Mouse (Mus musculus) Muller cell, postnatal 12 days (primary cell): ENCODE results near the gene Sh3bp5l.
"Not testable (repeated sequence)": the region's sequence is repeated elsewhere in the genome, so short reads cannot be mapped to it uniquely, and the experiment has no call there.

Source experiments
- DNase-seq: peaks from one replicate; pipeline ENCODE4 v3.0.0-alpha.2; 2015; ENCODE audit errors: inconsistent ontology term

Sh3bp5l gene

DNA sequence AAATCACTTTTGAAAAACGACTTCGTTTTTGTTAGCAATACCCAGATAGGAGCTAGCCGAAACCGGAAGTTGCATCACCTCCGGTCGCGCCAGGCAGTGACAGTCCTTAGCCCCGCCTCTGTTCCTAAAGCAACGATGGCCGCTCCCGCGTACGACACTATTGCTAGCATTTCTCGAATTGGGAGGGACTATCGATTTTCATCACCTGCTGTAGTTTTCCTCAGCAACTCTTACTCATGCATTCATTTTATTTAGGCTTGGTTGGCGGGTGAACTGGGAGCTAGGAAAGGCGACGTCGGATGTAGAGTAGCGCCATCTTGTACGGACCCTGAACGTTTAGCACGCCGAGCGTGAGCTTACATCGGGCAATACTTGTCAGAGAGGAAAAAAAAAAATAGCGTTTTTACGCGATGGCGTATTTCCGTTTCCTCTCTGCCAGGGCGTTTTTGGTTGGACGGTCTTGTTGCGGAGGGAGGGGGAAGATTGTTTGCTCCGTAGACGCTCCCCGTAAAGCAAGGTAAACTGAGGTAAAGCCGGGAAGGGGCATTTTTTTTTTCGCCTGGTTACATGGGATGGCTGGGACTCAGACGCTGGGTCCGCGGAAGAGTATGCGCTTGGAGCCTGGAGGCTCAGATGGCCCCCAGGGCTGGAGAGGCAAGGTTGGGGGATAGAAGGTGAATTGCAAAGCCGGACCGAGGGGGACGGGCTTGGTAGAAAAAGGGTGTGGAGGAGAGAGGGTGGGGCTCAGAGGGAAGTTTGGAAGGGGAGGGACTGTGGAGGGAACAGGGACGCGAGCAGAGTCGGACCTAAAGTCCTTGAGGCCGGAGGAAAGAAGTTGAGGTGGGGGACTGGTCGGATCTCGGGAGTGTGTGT, at the start of gene Sh3bp5l, which contains the start of gene Zfp672:
Gene Sh3bp5l, plus strand, starts transcription at position 449 of the 873 bp plus-strand sequence.
Gene Zfp672, minus strand, starts transcription at position 64 of the 873 bp plus-strand sequence.
- peak; percentile 94 for DNase-seq

DNA sequence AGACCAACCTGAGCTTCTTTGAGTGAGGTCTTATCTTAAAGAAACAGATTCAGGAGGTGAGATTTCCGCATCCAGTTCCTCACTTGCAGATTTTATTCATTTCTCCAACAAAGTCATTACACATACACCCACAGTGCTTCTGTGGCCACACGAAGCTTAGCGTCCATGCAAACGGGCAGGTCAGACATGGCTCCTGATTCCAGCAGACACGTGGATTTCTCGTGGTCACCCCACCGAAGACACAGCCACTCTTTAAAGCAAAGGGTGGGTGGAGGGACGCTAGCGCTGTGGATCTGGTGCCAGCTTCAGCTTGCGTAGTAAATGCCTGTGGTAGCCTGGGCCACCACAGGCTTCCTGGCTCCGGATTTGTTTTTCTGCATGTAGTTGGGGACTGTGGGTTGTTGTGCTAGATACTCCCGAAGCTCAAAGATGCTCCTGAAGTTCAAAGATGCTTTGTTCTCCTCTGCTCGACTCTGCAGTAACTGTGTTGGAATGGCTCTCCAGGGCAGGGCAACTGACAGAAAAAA, 48.5 kb upstream of the Sh3bp5l start:
- no peak for DNase-seq

DNA sequence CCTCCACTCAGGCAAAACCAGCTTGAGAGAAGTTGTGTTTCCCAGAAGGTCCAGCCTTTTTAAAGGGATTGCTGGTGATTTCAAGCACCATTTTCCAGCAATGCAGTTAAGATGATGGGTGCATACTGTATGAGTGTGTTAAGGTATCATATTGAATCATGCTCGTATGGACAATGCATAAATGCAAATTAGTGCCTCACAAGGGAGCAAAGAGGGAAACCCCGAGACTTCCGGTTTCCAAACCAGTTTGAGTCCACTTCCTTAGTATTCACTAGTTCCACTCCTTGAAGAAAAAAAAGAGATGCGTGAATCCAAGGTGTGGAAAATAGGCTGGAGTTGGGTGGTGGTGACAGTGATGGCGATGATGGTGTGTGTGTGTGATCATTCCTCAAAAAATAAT, 48.0 kb upstream of the Sh3bp5l start:
- no peak for DNase-seq

DNA sequence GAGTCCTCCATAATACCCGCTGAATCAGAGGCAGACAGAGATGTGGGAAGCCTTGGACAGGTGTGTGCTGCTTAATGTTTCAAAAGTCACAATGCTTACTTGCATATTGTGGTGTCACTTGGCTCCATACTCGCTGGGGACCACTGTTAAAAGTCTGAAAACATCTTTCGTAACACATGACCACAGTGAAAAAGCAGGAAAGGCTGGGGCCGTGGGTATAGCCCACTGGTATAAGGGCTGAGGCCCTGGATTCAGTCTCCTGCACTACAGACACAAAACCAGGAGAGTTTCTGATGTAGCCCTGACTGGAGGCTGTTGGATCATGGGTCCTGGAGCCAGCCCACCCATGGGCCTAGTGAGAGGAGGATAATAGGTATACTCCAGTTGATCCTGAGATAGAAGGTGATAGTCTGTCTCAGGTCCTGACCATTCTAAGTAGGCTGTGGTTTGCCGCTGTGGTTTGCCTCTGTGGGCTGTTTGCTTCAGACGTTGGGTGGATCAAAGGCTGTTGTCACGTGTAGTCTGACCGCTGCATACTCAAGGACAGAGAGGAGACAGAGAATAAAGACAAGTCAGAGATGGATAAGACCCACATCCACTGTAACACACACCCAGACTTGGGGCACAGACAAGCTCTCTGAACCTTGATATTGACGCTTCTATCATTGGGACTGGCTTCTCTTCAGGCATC, 40.4 kb upstream of the Sh3bp5l start:
- no peak for DNase-seq

DNA sequence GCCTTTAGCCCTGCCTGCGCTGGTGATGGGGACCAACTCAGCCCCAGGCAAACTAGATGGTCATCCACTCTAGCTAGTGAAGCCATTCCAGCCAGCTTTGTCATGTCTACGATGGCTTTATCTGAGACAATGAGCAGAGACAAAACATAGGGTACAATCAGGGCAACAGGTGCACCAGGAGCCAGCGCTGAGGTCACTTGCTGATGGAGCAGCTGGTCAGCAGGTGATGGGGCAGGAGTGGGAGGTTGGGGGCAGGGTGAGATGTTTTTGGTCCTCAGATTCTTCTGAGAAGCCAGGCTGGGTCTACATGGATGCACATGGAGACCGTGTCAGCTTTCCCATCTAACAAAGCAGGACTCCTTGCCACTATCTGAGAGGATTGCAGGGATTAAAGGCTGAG, 39.7 kb upstream of the Sh3bp5l start:
- DNase-seq = no peak

DNA sequence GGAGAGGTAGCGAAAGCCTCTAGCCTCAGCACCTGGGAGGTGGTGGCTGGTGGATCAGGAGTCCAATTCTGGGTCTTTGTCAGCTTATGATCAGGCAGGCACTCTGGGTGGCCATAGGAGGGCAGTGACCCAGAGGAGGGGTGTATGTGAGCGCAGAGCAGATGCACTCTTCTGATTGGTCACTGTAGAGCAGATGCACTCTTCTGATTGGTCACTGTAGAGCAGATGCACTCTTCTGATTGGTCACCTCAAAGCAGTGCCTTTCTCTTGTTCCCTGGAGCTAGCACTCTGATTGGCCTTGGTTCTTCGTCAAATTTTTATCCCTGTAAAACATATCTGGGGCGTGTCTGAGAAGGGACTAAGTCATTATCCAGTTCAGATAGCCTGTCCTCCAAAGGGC, 37.7 kb upstream of the Sh3bp5l start:
- DNase-seq = no peak

DNA sequence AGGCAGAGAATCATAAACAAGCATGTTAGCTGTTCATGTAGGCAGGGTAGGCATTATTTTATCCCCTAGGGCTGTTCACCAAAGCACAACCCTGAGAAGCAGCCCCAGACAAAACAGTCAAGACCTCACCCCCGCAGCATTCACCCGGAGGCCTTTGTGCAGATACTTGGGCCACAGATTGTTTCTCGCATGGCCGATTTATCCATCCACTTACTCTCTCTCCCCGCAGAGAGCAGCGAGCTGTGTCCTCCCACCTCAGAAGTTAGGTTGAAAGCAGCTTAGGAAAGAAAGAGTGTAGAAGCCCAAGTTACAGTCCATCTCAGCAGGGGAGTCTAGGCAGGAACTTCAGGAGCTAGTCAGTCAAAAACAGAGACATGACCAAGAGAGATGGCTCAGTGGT, 33.1 kb upstream of the Sh3bp5l start:
- peak; percentile 41 for DNase-seq

DNA sequence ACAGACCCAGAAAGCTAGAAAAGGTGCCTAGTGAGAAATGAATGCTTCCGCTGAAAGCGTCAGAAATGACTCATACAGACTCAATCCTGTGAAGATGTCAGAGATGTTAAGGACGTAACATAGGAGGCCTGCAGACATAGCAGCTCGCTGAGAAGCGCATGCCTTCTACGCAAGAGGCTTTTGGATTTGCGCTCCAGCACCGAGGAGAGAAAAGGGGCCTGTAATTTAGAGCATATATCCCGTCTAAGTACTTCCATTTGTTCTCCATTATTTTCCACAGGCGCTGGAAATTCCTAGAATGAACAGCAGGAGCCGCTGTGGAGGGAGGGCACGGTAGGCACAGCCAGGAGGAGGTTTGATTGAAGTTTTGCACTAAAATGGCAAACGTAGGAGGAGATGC, 29.5 kb upstream of the Sh3bp5l start:
- DNase-seq = peak; percentile 84

DNA sequence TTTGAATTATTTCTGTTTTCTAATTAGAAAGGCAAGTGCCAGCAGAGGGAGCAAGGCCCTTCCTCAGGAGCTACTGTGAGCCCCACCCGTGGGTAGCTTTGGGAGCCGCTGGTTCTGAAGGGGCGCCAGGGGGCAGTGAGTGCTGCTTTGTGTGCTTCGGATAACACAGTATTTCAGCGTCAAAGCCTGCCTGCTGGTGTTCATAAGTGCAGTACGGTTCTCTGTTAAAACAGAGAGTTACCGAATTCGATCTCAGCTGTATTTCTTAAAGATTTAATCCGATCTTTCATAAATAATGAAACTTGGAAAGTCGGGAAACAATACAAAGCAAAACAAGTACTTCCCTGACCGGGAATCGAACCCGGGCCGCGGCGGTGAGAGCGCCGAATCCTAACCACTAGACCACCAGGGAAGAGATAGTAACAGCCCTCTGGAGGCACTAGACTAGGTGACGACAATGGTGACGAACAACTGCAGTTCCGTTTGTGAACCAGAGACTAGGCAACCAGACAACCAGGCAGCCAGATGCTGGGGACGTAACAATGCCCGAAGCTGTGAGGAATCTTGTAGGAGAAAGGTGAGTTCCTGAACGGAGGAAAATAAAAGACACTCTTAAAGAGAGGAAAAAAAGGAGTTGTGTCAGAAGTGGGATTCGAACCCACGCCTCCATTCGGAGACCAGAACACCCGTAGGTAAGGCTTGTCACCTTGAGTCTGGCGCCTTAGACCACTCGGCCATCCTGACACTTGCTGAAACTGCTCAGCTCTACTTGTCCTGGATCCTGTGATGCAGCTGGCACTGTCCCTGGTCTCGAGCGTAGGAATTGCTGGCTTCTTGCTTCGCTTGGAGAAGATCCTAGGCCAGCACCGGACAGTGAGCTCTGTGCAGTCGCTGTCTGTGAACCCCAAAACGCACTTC, 28.4 kb upstream of the Sh3bp5l start:
- DNase-seq = peak; percentile 97

DNA sequence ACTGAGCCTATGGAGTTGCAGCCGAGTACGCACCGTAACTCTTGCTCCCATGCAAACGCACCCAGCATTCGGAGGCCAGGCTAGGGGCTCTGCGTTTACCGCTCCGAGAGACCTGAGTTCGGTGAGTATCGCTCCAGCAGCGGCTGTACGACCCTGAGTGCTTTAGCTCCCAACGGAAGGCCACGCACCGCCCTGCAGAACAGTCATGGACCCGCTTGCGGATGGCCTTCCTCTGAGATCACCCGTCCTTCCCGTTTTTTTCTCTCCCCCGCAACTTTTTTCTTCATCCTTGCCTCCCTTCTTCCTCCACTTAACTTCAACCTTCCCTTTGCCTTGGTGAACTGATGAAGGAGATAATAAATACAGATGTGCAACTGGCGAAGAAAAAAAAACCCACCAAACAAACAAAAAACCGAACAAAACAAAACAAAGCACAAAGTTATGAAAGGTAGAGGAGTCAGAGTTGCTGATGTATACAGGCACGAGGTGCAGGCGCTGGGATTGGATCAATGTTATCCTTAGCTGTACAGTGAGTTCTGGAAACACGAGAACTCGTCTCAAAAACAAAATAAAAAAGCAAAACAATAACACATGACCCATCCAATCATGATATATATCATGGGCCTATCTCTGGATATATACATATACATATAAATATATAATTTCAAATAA, 27.6 kb upstream of the Sh3bp5l start:
- DNase-seq = no peak

DNA sequence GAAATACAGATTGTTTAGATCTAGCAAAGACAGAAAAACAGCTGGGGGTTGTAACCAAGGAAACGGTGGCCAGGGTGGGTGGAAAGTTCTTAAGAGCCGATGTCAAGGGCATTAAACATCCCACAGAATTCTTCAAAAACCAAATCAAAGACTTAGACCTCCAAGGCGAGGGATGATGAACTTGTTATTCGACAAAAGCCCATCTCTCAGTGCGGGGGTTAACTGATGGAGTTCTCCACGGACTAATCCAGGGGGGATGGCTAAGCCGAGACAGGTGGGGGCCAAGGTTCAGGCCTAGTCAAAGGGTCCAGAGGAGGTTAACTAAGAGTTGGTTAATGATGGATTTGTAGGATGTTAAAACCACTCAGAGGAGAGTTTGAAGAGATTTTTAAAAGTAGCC, 26.9 kb upstream of the Sh3bp5l start:
- DNase-seq = no peak

DNA sequence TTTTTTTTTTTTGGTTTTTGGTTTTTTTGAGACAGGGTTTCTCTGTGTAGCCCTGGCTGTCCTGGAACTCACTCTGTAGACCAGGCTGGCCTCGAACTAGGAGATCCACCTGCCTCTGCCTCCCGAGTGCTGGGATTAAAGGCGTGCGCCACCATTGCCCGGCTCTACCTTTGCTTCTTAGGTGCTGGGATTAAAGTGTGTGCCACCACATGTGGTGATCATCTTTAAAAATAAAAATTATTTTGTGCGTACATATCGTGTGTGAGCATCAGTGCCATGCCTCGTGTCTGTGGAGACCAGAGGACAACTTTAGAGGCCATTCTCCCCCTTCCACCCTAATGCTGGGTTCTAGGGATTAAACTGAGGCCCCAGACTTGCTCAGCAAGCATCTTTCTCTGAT, 25.2 kb upstream of the Sh3bp5l start:
- DNase-seq = not testable (repeated sequence)

DNA sequence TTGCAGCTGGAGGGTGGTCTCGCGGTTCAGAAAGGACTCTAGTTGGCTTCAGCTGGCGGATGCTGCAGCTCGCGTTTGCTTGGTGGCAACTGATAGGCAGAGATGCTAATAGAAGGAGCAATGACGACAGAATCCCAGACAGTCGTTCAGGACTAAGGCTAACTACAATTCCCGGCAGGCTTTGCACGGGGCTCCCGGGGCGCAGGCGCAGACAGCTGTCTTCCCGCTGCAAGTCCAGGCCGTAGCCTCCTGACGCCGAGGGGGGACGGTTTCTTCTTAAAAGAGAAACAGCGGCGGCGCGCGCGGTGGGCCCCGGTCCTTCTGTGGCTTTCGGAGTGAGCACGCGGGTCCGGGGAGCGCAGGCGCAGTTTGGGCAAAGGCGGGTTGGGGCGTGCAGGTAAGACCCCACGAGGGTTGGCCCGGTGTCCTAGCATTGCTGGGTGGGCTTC, 23.6 kb upstream of the Sh3bp5l start, which contains the start of gene Zfp692:
Gene Zfp692, plus strand, starts transcription at position 210 of the 449 bp plus-strand sequence.
- DNase-seq = peak; percentile 97

DNA sequence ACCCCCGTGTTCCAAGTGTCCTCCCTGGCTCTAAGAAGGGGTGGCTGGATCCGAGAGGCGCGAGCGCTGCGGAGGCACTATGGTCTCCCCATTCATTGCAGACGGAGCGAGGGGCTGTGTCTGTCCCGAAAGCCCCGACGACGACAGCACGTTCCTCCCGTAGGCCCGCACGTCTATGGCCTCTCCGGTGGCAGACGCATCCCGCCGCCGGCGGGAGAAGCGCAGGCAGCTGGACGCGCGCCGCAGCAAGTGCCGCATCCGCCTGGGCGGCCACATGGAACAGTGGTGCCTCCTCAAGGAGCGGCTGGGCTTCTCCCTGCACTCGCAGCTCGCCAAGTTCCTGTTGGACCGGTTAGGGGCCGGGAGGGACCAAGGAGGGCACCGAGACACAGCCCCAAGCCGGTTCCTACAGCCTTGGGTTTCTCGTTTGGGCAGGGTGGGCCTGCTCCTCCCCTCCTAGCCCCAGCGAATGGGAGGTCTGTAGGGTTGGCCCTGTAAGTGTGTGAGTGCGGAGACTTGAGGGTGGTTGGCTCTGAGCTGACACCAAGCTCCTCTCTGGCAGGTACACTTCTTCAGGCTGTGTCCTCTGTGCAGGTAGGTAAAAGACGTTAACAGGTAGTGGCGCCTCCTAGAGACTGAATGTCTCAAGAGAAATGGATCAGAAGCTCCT, 23.0 kb upstream of the Sh3bp5l start:
- peak; percentile 58 for DNase-seq

DNA sequence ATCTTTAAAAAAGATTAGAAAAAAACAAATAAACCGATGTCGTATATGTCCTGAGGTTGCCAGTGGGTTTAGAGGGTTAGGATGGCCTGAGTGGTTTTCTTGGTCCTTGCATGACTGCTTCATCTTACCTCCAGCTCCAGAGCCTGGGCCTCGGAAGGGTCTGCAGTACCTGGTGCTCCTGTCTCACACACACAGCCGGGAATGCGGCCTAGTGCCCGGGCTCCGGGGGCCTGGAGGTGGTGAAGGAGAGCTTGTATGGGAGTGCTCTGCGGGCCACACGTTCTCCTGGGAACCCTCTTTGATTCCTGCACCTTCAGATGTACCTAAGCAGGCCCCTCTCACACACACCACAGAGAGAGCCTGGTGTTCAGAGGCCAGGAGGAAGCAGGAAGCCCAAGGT, 21.9 kb upstream of the Sh3bp5l start:
- DNase-seq = no peak

DNA sequence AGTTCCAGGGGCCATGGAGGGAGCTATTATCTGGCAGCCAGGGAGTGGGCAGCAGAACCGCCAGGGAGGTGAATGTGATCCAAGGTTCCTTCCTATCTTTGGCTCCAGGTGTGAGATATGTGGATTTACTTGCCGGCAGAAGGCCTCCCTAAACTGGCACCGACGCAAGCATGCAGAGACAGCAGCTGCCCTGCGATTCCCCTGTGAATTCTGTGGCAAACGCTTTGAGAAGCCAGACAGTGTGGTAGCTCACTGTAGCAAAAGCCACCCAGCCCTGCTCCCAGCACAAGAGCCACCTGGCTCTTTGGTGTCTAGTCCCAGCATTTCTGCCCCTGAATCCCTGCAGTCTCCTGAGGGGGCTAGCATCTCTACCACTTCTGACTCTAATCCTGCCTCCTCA, 16.5 kb upstream of the Sh3bp5l start:
- no peak for DNase-seq

DNA sequence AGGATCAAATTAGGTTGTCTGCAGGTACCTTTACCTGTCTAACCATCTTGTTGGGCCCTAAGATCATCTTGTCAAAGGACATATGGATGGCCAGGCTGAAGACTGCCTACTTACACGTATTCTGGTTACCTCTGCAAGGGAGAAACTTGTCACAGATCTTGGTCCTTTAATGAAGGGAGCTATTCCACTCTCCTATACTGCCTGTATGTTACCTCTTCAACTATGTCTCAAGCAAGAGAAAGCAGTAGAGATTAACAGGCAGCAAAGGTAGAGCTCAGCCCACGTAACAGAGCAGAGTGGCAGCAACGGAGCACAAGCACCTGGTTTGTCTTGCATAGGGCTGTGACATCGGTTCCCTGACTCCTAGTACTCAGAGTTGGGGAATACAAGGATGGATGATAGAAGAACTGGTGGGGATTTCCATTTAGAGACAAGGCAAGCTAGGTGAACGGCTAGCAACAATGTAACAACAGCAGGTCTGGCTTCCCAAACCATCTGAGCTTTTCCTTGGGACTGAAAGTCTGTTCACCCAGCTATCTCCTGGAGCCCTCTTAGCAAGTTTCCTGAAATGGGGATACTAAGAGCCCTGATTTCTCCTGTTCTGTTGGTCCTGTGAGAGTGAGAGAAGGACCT, 14.9 kb upstream of the Sh3bp5l start:
- DNase-seq = no peak

DNA sequence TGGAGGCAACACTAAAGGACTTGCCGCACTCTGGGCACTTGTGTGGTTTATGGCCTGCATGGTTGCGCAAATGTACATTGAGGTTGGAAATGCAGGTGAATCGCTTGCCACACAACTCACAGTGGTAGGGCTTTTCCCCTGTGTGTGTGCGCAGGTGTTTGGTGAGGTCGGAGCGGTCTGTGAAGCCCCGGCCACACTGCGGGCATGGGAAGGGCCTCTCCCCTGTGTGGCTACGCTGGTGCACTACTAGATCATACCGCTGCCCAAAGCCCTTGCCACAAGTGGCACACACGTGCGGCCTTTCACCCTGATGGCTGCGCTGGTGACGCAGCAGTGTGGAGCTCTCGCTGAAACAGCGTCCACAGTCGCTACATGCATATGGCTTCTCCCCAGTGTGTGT, 14.2 kb upstream of the Sh3bp5l start:
- DNase-seq = no peak

DNA sequence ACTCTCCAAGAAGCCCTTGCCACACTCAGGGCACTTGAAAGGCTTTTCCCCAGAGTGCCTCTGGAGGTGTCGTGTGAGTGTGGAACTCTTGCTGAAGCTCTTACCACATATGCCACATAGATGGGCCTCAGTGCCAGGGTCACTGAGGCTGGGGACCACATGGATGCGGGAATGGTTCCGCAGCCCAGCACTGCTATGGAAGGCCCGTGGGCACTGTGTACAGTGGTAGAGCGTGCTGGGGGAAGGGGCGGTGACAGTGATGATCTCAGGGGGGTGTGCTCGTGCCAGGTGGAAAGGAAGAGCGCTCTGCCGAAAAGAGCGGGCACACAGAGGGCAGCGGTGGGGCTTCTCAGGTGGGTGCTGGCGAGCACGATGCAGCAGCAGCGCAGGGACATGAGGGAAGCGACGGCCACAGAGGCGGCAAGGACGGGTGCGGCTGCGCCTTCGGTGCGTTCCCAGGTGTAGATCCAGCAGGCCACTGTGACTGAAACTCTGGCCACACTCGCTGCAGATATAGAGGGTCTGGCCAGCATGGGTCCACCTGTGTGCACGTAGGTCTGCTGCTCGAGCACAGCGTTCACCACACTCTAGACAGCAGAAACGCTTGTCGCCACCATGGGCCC, 13.6 kb upstream of the Sh3bp5l start:
- DNase-seq = no peak
